Mouse (Mus musculus) thymus, adult 18-20 months (tissue): ENCODE results near the gene Gm28434.

Experiments
- DNase-seq, 2 experiments: peaks; one replicate each; pipeline ENCODE4 v3.0.0; 2022; ENCODE audit warnings: mixed read lengths in 2 of 2

Gm28434 gene

DNA sequence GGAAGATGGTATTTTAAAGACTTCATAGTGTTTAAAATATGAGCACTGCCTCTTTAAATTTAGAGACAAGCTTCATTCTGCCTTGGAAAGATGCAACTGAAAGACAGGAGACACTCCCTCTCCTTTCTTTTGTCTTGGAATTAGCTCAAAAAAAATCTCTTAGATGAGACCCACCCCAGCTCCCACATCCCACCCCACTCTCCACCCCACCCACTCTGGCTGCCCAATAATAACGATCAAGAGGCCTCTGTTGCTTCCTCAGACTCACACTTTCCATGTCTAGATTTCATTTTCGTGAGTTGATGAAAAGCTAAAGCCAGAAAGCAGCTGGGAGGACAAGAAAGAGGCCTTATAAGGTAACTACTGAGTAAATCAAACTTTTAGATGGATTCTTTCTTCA, at the start of gene Gm28434, which contains the start of gene 2310003L06Rik:
Gene Gm28434, plus strand, starts transcription at position 317 of the 400 bp plus-strand sequence.
Gene 2310003L06Rik, plus strand, starts transcription at position 259 of the 400 bp plus-strand sequence.
- DNase-seq = no peak

DNA sequence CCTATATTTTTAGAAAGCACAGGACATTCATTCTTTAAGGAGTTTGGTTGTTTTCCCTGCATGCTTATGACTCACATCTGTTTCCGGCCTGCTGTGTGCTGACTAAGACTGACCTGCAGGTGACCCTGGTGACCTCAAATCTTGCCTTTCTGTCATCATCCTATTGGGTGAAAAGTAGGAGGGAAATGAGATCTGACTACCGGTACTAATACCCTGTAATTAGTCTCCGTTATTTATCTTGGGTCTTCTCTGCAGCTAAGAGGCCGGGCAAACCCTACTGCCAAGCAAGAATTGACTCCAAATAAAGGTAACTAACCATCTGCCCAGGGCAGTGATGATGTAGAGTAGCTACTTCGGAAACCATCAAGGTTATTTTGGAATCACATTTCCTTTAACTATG, 43.9 kb upstream of the Gm28434 start, which contains the start of gene Csn3:
Gene Csn3, plus strand, starts transcription at position 208 of the 400 bp plus-strand sequence.
- DNase-seq = no peak

DNA sequence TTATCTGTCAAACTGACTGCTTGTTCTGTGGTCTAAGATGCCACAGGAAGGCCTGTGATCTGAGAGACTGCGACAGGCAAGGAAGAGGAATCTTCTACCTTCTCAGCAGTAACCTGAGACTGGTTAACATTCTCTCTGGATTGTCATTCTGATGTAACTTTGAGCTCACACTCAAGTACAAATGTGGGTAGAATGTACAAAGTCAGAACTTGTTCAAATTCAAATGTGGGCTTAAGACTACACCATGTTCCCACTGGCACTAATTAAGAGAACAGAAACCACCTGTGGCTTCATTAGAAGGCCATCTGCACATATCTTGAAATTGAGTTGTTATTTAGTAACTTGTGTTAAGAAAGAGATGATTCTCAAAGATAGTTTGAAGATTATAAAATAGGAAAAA, 37.7 kb upstream of the Gm28434 start:
- DNase-seq = no peak

DNA sequence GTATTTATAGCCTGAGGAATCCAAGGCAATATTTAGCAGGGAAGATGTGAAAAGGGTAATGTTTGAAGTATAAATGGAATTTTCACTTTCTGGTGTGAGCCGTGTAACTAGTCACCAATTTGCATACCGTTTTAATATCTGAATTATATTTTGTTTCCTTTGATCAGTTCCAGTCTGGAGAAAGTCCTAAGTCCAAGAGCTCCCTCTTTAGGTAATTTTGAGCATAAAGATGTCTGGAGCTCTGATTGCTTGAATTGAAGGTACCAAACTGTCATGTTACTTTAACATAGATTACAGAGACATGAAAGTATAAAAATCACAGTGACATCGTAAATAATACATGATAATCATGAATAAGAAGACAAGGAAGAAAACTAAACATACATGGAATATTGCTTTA, 28.6 kb upstream of the Gm28434 start:
- DNase-seq = no peak

DNA sequence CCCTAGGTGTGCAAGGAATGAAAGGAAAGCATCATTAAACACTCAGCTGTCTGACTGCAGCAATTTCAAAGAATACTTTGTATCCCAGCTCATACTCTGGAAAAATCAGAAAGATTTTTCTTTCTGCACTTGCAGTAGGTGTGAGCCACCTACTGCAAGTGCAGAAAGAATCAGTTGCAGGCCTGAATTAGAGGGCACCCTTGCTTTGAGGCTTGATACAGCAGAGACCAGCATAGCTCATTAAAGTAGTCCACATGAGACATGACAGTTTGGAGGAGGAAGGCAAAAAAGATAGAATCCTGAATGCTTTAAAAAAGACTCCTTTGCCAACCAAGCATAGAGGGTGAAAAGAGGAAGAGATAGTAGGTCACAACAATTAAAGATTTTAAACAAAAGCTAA, 26.8 kb upstream of the Gm28434 start:
- no peak for DNase-seq

DNA sequence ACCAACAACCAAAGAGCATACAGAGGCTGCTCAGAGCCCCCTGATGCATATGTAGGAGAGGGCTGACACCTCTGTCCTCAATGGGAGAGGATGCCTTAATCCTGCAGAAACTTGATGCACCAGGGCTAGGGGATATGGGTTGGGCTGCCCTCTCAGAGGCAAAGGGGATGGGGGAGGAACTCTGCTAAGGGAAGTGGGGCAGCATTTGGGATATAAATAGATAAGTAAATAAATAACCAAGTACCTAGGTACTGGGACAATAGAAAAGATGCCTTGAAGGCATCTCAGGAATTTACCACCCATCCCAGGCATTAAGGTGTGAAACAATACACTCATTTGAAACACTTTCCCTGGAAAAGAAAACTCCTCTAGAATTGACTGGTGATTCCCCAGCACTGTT, 17.5 kb upstream of the Gm28434 start:
- no peak for DNase-seq

DNA sequence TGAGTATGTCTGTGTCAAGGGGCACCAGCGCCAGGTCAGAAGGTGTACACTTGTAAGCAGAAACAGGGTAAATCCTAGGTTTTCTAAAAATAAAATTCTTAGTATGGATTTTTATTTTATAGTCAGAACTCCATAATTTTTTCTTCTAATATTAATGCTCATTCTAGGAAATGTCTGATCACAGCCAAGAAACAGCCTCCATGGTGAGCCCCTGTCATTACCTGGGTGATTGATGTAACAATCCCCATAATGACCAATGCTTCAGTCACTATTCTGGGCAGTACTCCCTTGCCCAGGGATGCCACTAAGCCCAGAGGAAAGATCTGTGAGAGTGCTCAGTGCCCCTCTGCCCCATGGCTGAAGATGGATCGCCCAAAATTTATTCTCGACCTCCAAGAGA, 9.8 kb downstream of the Gm28434 start, which contains the start of gene Cabs1:
Gene Cabs1, plus strand, starts transcription at position 301 of the 400 bp plus-strand sequence.
- DNase-seq = no peak

DNA sequence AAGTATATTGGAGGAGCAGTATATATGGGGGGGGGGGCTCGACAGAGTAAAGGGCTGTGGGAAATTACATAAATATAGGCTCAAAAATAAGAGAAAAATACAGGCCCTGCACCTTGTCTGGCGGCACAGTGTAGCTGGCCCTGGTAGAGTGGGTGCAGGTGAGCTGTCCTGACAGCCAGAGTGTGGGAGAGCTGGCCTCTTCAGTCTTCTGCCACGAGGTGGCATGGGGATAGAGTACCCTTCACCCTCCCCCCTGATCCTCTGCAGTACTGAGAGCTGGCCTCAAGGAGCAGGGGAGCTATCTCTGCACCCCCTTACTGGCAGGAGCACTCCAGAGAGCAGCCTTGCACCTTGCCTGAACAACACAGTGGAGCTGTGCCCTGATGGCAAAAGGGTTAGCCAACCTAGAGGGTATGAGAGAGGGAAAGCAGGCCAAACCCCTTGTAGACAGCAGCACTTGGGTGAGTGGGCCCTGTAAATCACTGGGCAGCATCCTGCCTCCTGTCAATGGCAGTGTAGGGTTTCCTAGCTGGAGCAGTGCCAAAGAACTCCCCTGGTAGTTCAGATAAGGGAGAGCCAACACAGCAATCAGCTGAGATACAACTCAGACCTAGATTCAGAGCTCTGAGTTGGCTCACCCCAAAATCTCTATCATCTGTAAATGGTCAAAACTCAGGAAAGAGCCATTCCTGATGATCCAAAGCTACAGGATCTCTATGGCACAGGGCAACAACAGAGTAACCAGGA, 13.3 kb downstream of the Gm28434 start:
- no peak for DNase-seq

DNA sequence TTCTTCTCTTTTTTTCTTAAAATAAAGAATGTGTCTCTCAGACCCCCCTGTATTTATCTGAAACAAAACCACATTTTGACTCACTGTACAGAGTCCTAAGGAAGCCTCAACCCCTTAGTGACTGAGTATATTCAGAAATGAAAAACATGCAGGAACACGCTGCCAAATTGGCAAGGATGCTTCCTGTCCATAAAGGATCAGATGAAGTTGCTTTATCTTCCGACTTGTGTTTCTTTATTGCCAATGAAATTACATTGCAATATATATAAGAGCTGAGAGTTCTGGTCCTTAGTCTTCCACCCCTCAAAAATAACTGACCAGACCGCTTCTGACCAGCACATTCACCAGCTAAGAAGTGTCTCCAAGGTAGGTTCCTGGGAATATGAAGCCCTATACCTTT, 32.9 kb downstream of the Gm28434 start, which contains the start of gene Smr3a:
Gene Smr3a, plus strand, starts transcription at position 301 of the 400 bp plus-strand sequence.
- DNase-seq = no peak

DNA sequence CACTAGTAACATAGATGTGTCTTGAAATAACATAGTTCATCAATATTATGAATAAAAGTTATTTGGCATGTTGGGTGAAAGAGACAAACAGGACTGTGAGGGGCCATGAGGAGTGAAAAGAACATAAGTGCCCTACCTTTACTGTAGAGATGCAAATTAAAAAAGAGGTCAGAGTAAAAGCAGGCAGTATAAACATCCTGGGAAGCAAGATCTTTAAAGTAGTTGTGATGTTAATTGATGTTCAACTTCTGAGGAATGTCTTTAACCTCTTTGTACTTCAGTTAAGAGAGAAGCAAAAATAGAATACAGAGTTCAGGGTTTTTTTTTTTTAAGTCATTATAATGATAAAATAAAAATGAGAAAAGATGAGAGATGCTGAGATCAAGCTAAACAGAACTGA, 35.9 kb downstream of the Gm28434 start:
- no peak for DNase-seq
